Mouse (Mus musculus) heart, embryonic 14.5 days (tissue): ENCODE measurements around the gene Xcr1. TPM values are rescaled to one million over a fixed set of nuclear protein-coding genes. Genes with fewer than 3 reads are reported as not detected.

Source experiments
- ATAC-seq: fragments of 200-750 bp; cut with Nextera tagmentation; 2 replicates; pipeline ENCODE4 v1.8.0; 2017; ENCODE audit warnings: low read depth, moderate TSS enrichment; ENCODE audit not compliant: insufficient number of reproducible peaks, insufficient read depth, low FRiP score
- H3K27ac ChIP-seq, 2 experiments: fragments of 200-500 bp in 1 of 2; fragments of 300-500 bp in 1 of 2; sonication (generic) in 1 of 2; replicated peaks in 1 of 2; 2 replicates each; pipeline ENCODE4 v1.5.1; 2012 to 2014; ENCODE audit warnings: low read depth in 2 of 2, low read length in 2 of 2, control low read depth in 1 of 2, mild to moderate bottlenecking in 1 of 2, mixed read lengths in 1 of 2; ENCODE audit not compliant: control insufficient read depth in 1 of 2, insufficient read depth in 1 of 2
- H3K27me3 ChIP-seq: fragments of 300-500 bp; sonication (generic); 2 replicates; pipeline ENCODE4 v1.6.1; 2014; ENCODE audit warnings: mild to moderate bottlenecking, low read length, control low read depth; ENCODE audit not compliant: control insufficient read depth, insufficient read depth
- H3K36me3 ChIP-seq: fragments of 300-500 bp; sonication (generic); 2 replicates; pipeline ENCODE4 v1.6.1; 2014; ENCODE audit warnings: mild to moderate bottlenecking, control low read depth, low read length, mixed read lengths; ENCODE audit not compliant: control insufficient read depth, insufficient read depth
- H3K4me1 ChIP-seq, 2 experiments: fragments of 200-500 bp in 1 of 2; fragments of 300-500 bp in 1 of 2; sonication (generic) in 1 of 2; 2 replicates each; pipeline ENCODE4 v1.6.1; 2012 to 2014; ENCODE audit warnings: low read length in 2 of 2, control low read depth in 1 of 2, mixed read lengths in 1 of 2; ENCODE audit not compliant: control insufficient read depth in 2 of 2, insufficient read depth in 2 of 2
- H3K4me2 ChIP-seq: fragments of 300-500 bp; sonication (generic); 2 replicates; pipeline ENCODE4 v1.6.1; 2014; ENCODE audit warnings: mild to moderate bottlenecking, low read length
- H3K4me3 ChIP-seq, 2 experiments: fragments of 200-500 bp in 1 of 2; fragments of 300-500 bp in 1 of 2; sonication (generic) in 1 of 2; 2 replicates each; pipeline ENCODE4 v1.5.1; 2012 to 2014; ENCODE audit warnings: low read length in 2 of 2, mild to moderate bottlenecking in 2 of 2, control low read depth in 1 of 2, low read depth in 1 of 2, moderate library complexity in 1 of 2; ENCODE audit not compliant: control insufficient read depth in 1 of 2, insufficient read depth in 1 of 2
- H3K9ac ChIP-seq: fragments of 300-500 bp; sonication (generic); 2 replicates; pipeline ENCODE4 v1.6.1; 2014; ENCODE audit warnings: mild to moderate bottlenecking, low read length
- H3K9me3 ChIP-seq: fragments of 300-500 bp; sonication (generic); 2 replicates; pipeline ENCODE4 v1.6.1; 2016; ENCODE audit warnings: low read length, control low read depth; ENCODE audit not compliant: control insufficient read depth
- WGBS: fragments of 180-500 bp; shearing (Covaris S2); extraction: QIAGEN DNeasy Blood & Tissue Kit; methylation state at CpG from one replicate; pipeline ENCODE4 v1.1.7; 2014; 5-methylcytosine and 5-hydroxymethylcytosine counted together
- polyA plus RNA-seq: library from polyadenylated mRNA; unstranded; fragments of >200 nt; fragmentation: Nextera tagmentation; extraction: Ambion mirVana; gene quantifications from 2 replicates; pipeline ENCODE4 v1.2.1, GENCODE M21; 2014

Xcr1 gene
- not detected in 2 replicates for polyA plus RNA-seq

DNA sequence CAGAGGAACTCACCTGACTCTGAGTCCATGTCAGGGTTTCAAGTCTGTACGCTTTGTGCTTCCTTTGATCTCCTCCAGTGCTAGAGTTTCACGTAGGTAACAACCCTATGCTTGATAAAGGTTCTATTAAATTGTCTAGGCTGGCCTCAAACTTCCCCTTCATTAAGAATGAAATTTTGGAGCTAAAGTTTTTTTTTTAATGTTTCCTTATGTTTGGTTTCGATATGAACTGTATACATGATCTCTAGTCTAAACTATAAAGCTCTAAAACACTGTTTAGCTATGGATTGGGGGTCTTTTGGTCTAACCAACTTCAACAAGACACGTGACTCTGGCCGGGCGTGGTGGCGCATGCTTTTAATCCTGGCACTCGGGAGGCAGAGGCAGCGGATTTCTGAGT, at the start of gene Xcr1:
Xcr1 (minus strand) TSS at position 101 of the 400 bp plus-strand sequence.
- H3K4me2 ChIP-seq: no peak within 1 kb of the TSS
- no peaks in the 10 kb centered on the region for H3K4me1 ChIP-seq
- H3K9me3 ChIP-seq: no peaks in the 10 kb centered on the region
- H3K27ac ChIP-seq: no peak within 1 kb of the TSS
- H3K9ac ChIP-seq: no peak within 1 kb of the TSS
- H3K4me3 ChIP-seq: no peak within 1 kb of the TSS
- H3K36me3 ChIP-seq: no peaks in the 10 kb centered on the region
- ATAC-seq: no peak
- 77% methylated on average over 9 of the region's 9 CpGs for WGBS
- no peaks in the 10 kb centered on the region for H3K27me3 ChIP-seq

DNA sequence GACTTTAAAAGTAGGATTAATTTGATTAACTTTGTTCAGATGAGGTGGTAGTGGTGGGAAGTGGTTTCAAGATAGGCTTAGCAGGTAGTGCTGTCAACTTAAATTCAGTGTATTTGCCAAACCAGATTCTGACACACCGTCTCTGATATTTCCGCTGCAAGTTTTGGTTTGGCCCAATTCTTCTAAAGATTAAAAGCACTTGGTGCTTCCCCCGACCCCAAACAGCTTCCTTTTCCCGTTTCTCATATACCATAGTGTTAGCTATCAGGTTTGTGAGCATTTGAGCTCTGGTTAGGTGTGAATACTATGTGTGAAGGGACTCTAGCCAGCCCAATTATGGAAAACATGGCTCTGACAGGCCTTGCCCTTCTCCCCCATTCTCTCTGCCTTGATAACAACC, 10.2 kb upstream of the Xcr1 start:
- no peaks in the 10 kb centered on the region for H3K9me3 ChIP-seq
- H3K4me2 ChIP-seq: no peak overlapping the region
- no peaks in the 10 kb centered on the region for H3K27me3 ChIP-seq
- 56% methylated on average over 4 of the region's 4 CpGs for WGBS
- H3K27ac ChIP-seq: no peak overlapping the region
- H3K36me3 ChIP-seq: no peaks in the 10 kb centered on the region
- no peaks in the 10 kb centered on the region for H3K4me1 ChIP-seq
- no peak overlapping the region for H3K9ac ChIP-seq
- ATAC-seq: no peak
- H3K4me3 ChIP-seq: no peak overlapping the region

DNA sequence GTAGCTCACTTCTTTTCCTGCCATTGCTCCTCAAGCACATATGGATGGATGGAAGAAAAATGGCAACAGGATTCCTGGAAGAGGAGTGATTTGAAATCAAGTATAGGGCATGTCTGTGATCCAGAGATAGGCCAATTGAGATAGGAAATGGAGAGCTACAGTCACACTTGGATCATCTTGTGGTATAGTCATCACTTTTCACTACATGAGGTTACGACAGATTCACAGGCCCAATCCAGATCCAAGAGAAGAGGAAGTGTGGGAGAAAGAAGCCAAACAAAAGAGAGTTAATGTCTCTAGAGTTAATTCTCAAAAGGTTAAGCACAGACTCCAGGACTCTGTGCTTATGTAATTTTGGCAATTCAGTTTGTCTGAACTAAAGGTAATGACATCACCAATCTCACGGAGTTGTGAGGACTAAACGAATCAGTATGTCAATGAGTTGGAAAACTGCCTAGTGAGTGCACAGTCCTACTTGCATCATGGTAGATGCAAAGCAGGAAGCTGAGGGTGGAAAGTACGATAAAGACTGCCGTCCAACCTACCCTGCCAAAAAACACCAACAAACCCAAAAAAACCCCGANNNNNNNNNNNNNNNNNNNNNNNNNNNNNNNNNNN, 7.4 kb upstream of the Xcr1 start:
- 70% methylated on average over 3 of the region's 6 CpGs for WGBS
- no peak for ATAC-seq
- H3K36me3 ChIP-seq: no peaks in the 10 kb centered on the region
- H3K4me3 ChIP-seq: no peak overlapping the region
- no peak overlapping the region for H3K9ac ChIP-seq
- H3K27me3 ChIP-seq: no peaks in the 10 kb centered on the region
- no peak overlapping the region for H3K4me2 ChIP-seq
- no peak overlapping the region for H3K27ac ChIP-seq
- H3K9me3 ChIP-seq: no peaks in the 10 kb centered on the region
- no peaks in the 10 kb centered on the region for H3K4me1 ChIP-seq

DNA sequence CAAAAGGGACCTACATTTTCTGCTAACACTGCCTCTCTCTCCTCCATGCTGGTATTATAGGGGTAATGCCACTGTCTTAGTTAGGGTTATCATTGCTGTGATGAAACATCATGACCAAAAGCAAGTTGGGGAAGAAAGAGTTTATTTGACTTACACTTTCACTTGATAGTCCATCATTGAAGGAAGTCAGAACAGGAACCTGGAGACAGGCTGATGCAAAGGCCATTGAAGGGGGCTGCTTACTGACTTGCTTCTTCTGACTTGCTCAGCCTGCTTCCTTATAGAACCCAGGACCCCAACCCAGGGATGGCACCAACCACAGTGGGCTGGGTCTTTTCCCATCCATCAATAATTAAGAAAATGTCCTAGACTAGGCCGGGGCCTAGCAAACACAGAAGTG, 1.8 kb upstream of the Xcr1 start:
- no peak overlapping the region for H3K4me2 ChIP-seq
- 92% methylated on average over 1 of the region's 1 CpGs for WGBS
- H3K9ac ChIP-seq: no peak overlapping the region
- no peaks in the 10 kb centered on the region for H3K9me3 ChIP-seq
- no peak for ATAC-seq
- H3K36me3 ChIP-seq: no peaks in the 10 kb centered on the region
- H3K27ac ChIP-seq: no peak overlapping the region
- H3K4me1 ChIP-seq: no peaks in the 10 kb centered on the region
- H3K27me3 ChIP-seq: no peaks in the 10 kb centered on the region
- H3K4me3 ChIP-seq: no peak overlapping the region

DNA sequence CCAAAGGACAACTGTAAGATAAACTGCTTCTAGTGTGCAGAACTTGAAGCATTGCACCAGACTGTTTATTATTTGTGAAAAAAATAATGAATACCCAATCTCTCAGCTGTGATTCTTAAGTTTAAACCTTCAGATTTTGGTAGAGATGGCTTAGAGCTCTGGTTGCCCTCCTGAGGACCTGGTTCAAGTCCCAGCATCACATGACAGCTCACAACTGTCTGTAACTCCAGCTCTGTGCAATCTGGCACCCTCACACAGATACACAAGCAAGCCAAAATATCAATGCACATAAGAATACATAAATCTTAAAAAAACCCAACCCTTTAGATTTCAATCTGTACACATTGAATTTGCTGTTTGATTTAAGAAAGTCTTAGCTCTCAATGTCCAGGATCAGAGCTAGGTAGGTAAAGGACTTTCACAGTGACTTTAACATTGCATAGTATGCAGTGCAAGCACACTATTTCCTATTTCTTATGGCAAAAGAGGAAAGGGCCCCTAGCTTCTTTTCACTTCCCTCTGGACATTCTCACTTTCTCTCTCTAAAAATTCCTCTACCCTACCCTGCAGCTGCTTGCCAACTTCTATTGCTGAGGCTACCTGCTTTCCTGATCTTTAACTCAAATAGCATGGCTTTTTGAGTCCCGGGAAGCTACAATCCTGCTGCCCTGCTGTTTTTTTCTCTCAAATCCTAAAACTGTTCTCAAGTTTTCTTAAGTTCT, 1.2 kb upstream of the Xcr1 start:
- ATAC-seq: no peak
- no peaks in the 10 kb centered on the region for H3K27me3 ChIP-seq
- H3K27ac ChIP-seq: no peak overlapping the region
- no peak overlapping the region for H3K9ac ChIP-seq
- no peak overlapping the region for H3K4me2 ChIP-seq
- no peak overlapping the region for H3K4me3 ChIP-seq
- H3K4me1 ChIP-seq: no peaks in the 10 kb centered on the region
- H3K9me3 ChIP-seq: no peaks in the 10 kb centered on the region
- H3K36me3 ChIP-seq: no peaks in the 10 kb centered on the region
- 81% methylated on average over 1 of the region's 1 CpGs for WGBS

DNA sequence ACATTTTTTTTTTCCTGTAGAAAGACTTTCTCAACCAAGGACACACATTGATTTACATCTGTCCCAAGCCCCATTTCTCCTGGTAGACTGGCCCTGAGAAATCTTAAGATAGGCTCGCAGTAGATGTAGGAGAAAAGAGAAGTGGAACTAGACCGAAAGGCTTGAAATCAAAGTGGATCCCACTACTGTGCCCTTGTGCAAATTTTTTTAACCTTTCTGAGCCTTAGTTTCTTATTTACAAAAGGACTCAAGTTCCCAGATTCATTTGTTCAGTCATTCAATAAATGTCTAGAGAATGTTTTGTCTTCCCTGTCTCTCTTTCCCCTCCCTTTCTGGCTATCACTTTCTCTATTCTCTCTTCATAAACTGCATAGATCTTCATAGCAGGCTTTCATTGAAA, 5.0 kb downstream of the Xcr1 start:
- H3K27ac ChIP-seq: no peak overlapping the region
- WGBS: 76% methylated on average over 2 of the region's 2 CpGs
- no peak for ATAC-seq

DNA sequence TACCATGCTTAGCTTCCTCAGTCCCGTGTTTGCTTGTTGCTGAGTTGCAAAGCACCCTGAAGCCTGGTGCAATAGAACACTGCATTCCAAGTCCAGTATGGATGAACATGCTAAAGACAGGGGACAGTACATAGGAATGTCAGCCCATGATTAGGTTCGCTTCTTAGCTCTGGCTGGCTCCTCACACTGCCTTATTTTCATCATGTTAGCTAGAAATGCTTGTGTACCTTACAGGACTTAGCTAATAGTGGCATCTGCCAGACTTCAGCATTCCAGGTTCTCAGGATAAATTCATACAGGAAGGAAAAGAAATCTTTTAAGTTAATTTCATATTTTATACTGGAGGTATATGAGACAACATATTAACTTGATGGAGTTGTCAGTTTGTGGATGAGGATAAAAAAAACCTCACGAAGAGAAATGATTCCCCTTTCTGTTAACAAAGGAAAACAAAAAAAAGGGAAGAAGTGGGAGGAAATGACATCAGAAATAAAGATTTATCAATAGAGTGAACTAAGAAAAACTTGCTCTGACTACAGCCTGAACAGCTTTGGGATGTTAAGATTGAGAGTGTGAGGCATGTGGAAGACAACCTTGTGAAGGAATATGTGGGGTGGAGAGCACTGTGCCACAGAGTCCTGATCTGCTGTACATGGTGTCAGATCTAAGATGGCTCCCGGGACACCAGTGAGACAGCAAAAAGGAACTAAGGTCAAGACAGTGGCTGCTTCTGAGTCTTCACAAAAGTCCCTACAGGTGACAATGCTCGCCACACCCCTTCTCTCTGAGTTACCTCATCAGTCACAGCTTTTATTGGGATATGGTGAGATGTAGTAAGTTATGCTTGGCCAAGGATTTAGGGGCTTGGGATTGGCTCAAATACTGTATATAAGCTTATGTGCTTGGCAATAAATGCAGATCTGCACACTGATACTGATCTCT, 9.1 kb downstream of the Xcr1 start:
- Histone ChIP-seq H3K4me2 (peak overlapping the region; percentile 70), H3K27me3 (no peaks in the 10 kb centered on the region), H3K9ac (peak overlapping the region; percentile 59), H3K9me3 (no peaks in the 10 kb centered on the region), H3K36me3 (no peaks in the 10 kb centered on the region), H3K4me1 (peaks cover 2 to 14% of the 10 kb centered on the region in 2 experiments; a peak in 3 of 4 replicates), H3K27ac (peak overlapping the region; percentile 23 to 30; a peak in 1 of 4 replicates), H3K4me3 (peak overlapping the region; percentile 3 to 39; a peak in 3 of 4 replicates)
- WGBS: 53% methylated on average over 5 of the region's 5 CpGs
- no peak for ATAC-seq

More for the DNA sequence above, 5.0 kb downstream of the Xcr1 start:
- H3K4me3 ChIP-seq: no peak overlapping the region
- peaks cover 2 to 4% of the 10 kb centered on the region in 2 experiments; a peak in 3 of 4 replicates for H3K4me1 ChIP-seq
- no peaks in the 10 kb centered on the region for H3K27me3 ChIP-seq
- no peak overlapping the region for H3K9ac ChIP-seq
- no peak overlapping the region for H3K4me2 ChIP-seq
- H3K9me3 ChIP-seq: no peaks in the 10 kb centered on the region
- no peaks in the 10 kb centered on the region for H3K36me3 ChIP-seq
